Mouse (Mus musculus): ENCODE results near the gene Clasrp.

The Clasrp gene

GRCm38 (mm10) chr7:19561765-19562642 is 42.3 kb downstream of the Clasrp start:
- DNase-seq: peak; percentile 93

- no peak for DNase-seq
Measured at GRCm38 (mm10) chr7:19561431-19561764, 42.9 kb downstream of the Clasrp start.

- no peak for DNase-seq
Measured at GRCm38 (mm10) chr7:19560491-19561260, 43.6 kb downstream of the Clasrp start.

GRCm38 (mm10) chr7:19558965-19559364 is 45.3 kb downstream of the Clasrp start:
- no peak for DNase-seq

- DNase-seq: no peak
Measured at GRCm38 (mm10) chr7:19557982-19558900, 46.0 kb downstream of the Clasrp start.

DNA sequence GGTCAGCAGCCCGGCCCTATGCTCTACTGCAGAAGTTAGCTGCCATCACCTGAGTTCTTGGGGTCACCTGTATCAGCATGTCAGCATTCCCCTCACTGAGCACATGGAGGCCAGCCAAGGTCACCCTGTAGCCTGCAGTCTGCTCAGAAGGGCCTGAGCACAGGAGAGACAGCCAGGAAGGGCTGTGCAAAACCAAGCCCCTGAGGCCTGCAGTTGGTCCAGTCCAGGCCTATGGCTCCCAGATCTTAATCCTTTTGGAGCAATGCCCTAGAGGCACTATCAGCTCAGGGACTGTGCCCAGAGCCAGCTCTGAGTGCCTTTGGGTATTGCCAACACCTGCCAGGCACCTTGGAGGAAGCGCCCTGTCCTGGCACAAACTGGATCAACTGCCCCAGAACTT is 47.2 kb downstream of the Clasrp start:
- no peak for DNase-seq

GRCm38 (mm10) chr7:19554168-19554567 is 50.1 kb downstream of the Clasrp start:
- DNase-seq: no peak

DNA sequence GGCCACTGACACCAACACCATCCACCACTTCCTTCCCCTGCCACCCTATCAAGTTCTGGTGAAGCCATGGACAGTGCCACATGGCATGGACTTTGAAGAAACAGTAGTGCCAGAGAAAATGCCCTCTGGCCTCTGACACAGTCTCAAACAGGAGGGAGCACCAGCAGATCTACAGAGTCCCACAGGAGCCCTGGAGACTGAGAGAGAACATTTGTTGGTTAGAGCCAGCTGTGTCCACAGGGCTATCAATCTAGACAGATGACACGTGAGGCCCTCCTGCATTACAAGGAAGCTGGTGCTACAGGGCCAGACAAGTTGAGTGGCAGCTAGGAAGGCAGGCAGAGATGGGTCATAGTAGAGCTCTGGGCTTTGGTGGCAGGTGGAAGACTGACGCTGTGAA is 51.8 kb downstream of the Clasrp start:
- no peak for DNase-seq

DNA sequence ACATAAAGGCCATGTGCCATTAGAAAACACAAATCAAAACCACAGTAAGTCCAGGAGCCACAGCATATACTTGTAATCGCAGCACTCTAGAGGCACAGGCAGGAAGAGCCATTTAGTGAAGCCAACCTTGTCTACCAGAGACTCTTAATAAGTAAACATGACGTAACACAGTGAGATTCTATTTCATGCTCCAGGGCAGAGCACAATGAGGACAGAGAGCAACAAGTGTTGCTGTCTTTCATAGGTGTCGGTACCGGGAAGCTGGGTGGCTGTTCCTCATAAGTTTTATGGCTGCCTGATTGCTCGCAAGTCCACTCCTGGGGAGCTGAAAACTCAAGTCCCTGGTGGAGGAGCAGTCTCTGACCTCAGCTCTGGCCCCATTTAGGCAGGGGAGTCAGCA is 52.7 kb downstream of the Clasrp start:
- no peak for DNase-seq

DNA sequence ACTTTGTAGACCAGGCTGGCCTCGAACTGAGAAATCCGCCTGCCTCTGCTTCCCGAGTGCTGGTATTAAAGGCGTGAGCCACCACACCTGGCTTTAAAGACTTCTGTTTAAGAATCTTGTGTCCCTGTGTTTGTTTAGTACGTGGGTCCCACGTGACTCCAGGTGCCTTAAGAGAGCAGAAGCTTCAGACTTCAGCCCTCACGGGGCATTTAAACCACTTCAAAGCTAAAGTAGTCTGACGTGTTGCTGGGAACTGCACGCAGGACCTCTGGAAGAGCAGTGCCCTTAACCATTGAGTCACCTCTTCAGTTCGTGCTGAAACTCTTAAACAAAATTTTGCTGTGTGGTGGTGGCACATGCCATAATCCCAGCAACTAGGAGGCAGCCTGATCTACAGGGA is 54.9 kb downstream of the Clasrp start:
- DNase-seq: no peak

DNA sequence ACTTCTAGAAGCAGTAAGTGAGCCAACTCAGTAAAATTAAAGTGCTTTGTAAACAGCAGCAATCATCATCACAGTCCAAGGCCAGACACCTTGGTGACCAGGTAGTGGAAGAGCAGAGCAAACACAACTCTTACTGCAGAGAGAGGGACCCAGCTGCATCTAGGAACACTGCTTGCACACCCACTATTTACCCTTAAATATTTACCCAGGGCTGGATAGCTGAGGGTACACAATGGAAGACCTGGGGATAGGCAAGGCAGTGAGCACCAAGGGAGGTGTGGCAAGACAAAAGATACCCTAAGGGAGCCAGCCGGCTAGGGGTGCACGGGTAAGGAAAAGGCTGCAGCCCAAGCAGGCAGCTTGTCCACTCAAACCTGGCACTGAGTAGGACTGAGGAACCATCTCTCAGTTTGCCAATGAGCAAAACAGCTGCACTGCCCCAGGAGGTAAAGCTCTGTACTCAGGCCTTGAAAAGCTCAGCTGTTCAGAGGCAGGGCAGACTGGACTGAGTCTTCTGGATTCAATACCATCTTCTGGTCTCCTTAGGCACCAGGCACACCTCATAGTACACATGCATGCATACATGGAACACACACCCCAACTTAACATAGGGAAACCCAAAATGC is 56.8 kb downstream of the Clasrp start:
- no peak for DNase-seq

DNA sequence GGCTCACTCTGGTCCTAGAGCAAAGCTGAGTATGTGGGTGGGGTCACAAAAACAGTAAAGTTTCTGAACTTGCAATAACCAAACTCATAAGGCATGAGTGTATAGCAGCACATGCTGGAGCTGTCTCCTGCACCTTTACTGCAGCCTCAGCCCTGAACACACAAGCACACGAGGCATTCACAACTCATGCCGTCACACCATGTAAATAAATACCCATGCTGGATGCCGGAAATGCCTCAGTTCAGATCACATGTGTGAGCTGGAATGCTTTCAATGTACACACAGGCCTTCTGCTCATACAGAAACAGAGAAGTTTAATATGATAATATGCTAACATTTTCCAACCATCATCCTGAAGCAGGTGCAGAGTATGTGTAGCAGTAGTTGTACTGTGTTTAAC is 58.3 kb downstream of the Clasrp start:
- no peak for DNase-seq

GRCm38 (mm10) chr7:19543584-19543983 is 60.7 kb downstream of the Clasrp start:
- no peak for DNase-seq

GRCm38 (mm10) chr7:19542155-19542691 is 62.1 kb downstream of the Clasrp start:
- DNase-seq: no peak

DNA sequence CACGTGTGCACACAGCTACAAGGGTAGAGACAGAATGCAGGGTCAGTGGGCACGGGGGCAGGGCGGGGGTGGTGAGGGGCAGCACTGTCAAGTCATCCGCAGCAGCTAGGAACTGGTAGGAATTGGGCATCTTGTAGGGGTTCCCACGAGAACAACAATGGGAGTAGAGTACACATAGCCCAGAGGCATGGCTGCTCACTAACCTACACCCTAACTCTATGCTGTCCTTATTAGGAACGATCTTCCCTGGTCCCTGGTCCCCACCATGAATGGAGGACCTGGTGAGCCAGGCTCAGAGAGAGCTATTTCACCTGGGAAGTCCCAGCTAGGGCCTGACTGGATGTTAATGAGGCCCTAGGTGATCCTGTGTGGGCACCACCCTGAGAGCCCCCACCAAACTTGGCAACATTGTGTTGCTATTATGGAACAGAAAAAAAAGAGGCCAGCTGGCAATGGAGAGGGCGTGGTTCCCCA is 62.6 kb downstream of the Clasrp start:
- no peak for DNase-seq

DNA sequence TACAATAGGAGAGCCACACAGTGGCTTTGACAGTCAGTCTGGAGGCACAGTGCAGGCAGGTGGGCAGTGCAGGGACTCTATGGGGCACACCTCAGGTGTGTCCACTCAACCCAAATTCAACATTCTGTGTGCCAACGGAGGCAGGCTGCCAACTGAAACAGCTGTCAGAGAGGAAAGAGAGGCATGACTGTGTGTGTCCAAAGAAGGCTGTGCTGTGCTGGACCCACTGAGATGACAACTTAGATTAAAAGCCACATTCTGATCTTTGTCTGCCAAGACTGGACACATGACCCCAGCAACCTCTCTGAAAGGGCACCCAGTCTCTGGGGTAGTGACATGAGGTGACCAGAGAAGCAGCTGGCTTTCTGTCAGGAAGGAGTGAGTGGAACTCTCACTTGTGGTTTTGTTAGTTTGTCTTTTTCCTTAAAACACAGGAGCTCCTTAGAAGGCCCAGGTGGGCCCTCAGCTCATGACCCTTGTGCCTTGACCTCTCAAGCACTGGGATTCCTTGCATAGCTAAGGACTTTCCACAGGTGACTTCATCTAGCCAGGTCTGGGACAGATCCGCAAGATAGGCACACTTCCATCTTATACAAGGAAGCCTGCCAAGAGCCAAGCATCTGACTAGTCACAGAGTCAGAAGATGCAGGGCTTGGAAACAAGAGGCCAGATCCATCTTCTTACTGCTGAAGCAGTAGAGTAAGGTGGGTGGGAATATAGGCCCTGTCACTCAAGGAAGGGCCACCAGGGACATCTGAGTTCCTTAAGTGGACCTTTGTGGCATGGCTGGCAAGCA is 63.3 kb downstream of the Clasrp start:
- peak; percentile 59 for DNase-seq

DNA sequence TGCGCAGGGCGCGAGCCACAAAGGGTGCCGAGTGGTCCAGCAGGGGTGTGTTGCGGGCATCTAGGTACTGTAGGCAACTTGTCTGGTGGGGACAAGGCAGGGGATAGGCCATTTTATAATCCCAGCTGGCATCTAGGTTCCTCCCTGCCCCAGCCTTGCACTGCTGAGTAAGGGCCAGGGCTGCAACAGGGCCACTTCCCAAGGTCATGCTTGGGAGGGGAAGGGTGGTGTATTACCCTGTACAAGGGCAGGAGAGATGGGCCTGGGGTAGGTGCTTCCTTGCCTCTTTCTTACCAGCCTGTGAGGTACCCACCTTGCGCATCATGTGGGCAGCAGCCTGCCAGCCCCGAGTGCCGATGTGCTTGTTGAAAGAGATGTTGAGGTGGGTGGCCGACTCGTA is 69.6 kb downstream of the Clasrp start:
- DNase-seq: no peak

DNA sequence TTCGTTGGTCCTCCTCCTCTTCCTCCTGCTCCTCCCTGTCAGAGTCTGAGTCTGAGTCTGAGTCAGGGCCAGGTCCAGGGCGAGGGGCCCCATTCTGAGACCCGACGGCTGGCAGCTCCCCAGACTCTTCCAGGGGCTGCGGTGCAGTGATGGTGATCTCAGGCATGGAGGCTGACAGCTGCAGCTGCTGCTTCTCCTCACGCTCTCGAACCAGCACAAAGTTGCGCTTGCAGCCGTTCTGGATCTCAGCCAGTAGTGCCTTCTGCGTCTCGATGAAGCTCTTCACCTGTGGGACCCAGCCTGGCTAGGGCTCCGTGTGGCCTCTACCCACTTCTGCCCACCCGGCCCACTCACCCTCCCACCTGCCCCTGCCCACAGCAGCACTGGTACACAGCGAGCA is 72.0 kb downstream of the Clasrp start:
- no peak for DNase-seq

- DNase-seq: no peak
Measured at GRCm38 (mm10) chr7:19531077-19531476, 73.2 kb downstream of the Clasrp start.
